Mouse (Mus musculus) NIH3T3 (cell line): ENCODE measurements around the gene Fst.
A peak's percentile ranks its signal among the peaks of the same experiment; 100 is the strongest.

Experiments
- DNase-seq: peaks from one replicate; pipeline ENCODE4 v3.0.0-alpha.2; 2012; ENCODE audit warnings: low read depth

Gene Fst

GRCm38 (mm10) chr13:114458886-114459700 lies at the start of gene Fst:
Fst (minus strand) TSS chr13:114458951.
- peak; percentile 39 for DNase-seq

- no peak for DNase-seq
Observed at GRCm38 (mm10) chr13:114493826-114494225, 35.1 kb upstream of the Fst start.

GRCm38 (mm10) chr13:114488178-114488577 lies 29.4 kb upstream of the Fst start:
- peak; percentile 1 for DNase-seq

- no peak for DNase-seq
Observed at GRCm38 (mm10) chr13:114478329-114478728, 19.6 kb upstream of the Fst start.

GRCm38 (mm10) chr13:114469945-114470344 lies 11.2 kb upstream of the Fst start:
- no peak for DNase-seq

- no peak for DNase-seq
Observed at GRCm38 (mm10) chr13:114466269-114466919, 7.6 kb upstream of the Fst start.

GRCm38 (mm10) chr13:114465387-114465786 lies 6.6 kb upstream of the Fst start:
- no peak for DNase-seq

GRCm38 (mm10) chr13:114464824-114465223 lies 6.1 kb upstream of the Fst start:
- no peak for DNase-seq

- peak; percentile 3 for DNase-seq
Observed at GRCm38 (mm10) chr13:114462548-114463408, 4.0 kb upstream of the Fst start.

- DNase-seq = peak; percentile 64
Observed at GRCm38 (mm10) chr13:114460306-114460892, 1.6 kb upstream of the Fst start.

- DNase-seq = no peak
Observed at GRCm38 (mm10) chr13:114459701-114460160, 980 bp upstream of the Fst start.

- peak; percentile 54 for DNase-seq
Observed at GRCm38 (mm10) chr13:114458291-114458885, 363 bp downstream of the Fst start.

- peak; percentile 2 for DNase-seq
Observed at GRCm38 (mm10) chr13:114457567-114458120, 1.1 kb downstream of the Fst start.

- peak; percentile 52 for DNase-seq
Observed at GRCm38 (mm10) chr13:114456766-114457566, 1.8 kb downstream of the Fst start.

GRCm38 (mm10) chr13:114456224-114456623 lies 2.5 kb downstream of the Fst start:
- peak; percentile 25 for DNase-seq

- no peak for DNase-seq
Observed at GRCm38 (mm10) chr13:114455788-114456187, 3.0 kb downstream of the Fst start.

GRCm38 (mm10) chr13:114447213-114447612 lies 11.5 kb downstream of the Fst start:
- peak; percentile 5 for DNase-seq

GRCm38 (mm10) chr13:114432491-114432890 lies 26.3 kb downstream of the Fst start:
- DNase-seq = no peak

GRCm38 (mm10) chr13:114425230-114425629 lies 33.5 kb downstream of the Fst start:
- DNase-seq = no peak

- DNase-seq = peak; percentile 58
Observed at GRCm38 (mm10) chr13:114420235-114420634, 38.5 kb downstream of the Fst start.
